Mouse (Mus musculus) intestine, embryonic 16.5 days (tissue): ENCODE measurements around the gene Fam178b. TPM values are rescaled to one million over a fixed set of nuclear protein-coding genes. Genes with fewer than 3 reads are reported as not detected.
A peak's percentile ranks its signal among the peaks of the same experiment; 100 is the strongest.

Experiments
- ATAC-seq: fragments of 200-750 bp; cut with Nextera tagmentation; 2 replicates; pipeline ENCODE4 v1.8.0; 2017; ENCODE audit warnings: moderate TSS enrichment, moderate library complexity
- H3K27ac ChIP-seq: fragments of 300-500 bp; sonication (generic); 2 replicates; pipeline ENCODE4 v1.5.1; 2014; ENCODE audit warnings: mild to moderate bottlenecking, low read length
- H3K27me3 ChIP-seq: fragments of 300-500 bp; sonication (generic); replicated peaks from 2 replicates; pipeline ENCODE4 v1.6.1; 2014; ENCODE audit warnings: low read length, control low read depth, mixed read lengths; ENCODE audit not compliant: control insufficient read depth, insufficient read depth
- H3K36me3 ChIP-seq: fragments of 300-500 bp; sonication (generic); 2 replicates; pipeline ENCODE4 v1.6.1; 2014; ENCODE audit warnings: low read length, control low read depth; ENCODE audit not compliant: control insufficient read depth, insufficient read depth
- H3K4me1 ChIP-seq: fragments of 300-500 bp; sonication (generic); 2 replicates; pipeline ENCODE4 v1.6.1; 2014; ENCODE audit warnings: low read length, control low read depth, mixed read lengths; ENCODE audit not compliant: control insufficient read depth, insufficient read depth
- H3K4me2 ChIP-seq: fragments of 300-500 bp; sonication (generic); 2 replicates; pipeline ENCODE4 v1.6.1; 2014; ENCODE audit warnings: low read depth, low read length, control low read depth
- H3K4me3 ChIP-seq: fragments of 300-500 bp; sonication (generic); 2 replicates; pipeline ENCODE4 v1.5.1; 2014; ENCODE audit warnings: mild to moderate bottlenecking, low read length
- H3K9ac ChIP-seq: fragments of 300-500 bp; sonication (generic); 2 replicates; pipeline ENCODE4 v1.6.1; 2014; ENCODE audit warnings: low read depth, low read length
- H3K9me3 ChIP-seq: fragments of 300-500 bp; sonication (generic); 2 replicates; pipeline ENCODE4 v1.6.1; 2016; ENCODE audit warnings: low read length, control low read depth; ENCODE audit not compliant: control insufficient read depth
- WGBS: fragments of 180-500 bp; shearing (Covaris S2); extraction: QIAGEN DNeasy Blood & Tissue Kit; methylation state at CpG from one replicate; pipeline ENCODE4 v1.1.7; 2014; 5-methylcytosine and 5-hydroxymethylcytosine counted together
- polyA plus RNA-seq: library from polyadenylated mRNA; unstranded; fragments of >200 nt; fragmentation: Nextera tagmentation; extraction: Ambion mirVana; gene quantifications from 2 replicates; pipeline ENCODE4 v1.2.1, GENCODE M21; 2015

The Fam178b gene
- polyA plus RNA-seq, 1 experiment from 2014 or later: 0.54 TPM

GRCm38 (mm10) chr1:36559256-36559655 lies 123.7 kb downstream of the Fam178b start:
- Histone ChIP-seq H3K27ac (no peak overlapping the region), H3K9ac (no peak overlapping the region), H3K4me2 (peak overlapping the region; percentile 86; the same call in 1 of the 2 replicates), H3K4me3 (peak overlapping the region; percentile 89; the same call in 1 of the 2 replicates), H3K4me1 (peaks cover 34% of the 10 kb centered on the region), H3K9me3 (no peaks in the 10 kb centered on the region), H3K27me3 (no peaks in the 10 kb centered on the region), H3K36me3 (no peaks in the 10 kb centered on the region)
- ATAC-seq: no peak
- 37% methylated on average over 4 of the region's 4 CpGs for WGBS

DNA sequence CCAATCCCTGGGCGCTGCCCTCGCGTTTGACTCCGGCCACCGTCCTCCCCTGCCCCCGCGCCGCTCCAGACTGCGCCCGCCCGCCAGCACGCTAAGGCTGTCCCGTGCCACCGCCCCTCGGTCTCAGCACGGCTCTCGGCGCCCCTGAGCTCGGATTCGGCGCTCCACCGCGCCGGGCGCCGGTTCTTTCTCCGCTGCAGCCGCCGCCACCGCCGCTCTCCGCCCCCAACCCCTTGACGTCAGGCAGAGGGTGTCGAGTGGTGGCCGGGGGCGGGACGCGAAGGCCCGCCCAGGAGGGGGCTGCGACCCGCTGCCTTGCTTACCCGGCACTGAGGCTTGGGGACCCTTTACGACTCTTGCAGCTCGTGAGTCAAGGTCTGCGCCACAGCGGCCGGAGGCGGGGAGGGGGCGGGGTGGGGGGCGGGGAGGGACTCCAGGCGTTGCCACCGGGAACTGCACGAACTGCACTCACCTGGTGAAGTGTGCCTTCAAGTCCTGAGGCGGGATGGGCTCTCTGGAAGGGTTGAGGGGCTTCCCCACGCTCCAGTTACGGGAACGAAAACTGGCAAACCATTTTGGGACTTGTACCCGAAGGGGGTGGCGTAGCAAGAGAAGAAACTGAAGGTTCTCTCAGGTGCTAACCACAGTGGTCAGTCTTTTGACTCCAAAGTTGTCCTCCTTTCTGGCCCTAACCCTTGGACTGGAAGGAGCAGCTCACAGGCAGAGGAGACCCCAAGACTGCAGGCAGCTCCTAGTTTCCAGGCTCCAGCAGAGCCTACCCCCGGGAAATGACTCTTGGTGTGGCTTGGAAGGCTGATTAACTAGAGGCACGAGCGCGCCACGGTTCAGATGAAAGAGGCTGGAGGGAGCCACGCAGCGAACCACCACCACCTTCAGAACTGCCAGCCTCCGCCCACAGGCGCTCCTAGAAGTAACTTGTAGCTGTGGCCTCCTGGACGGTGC lies 124.7 kb downstream of the Fam178b start, which contains the start of gene Sema4c:
Gene Sema4c (minus strand): TSS at position 319 of the 963 bp plus-strand sequence.
- H3K27me3 ChIP-seq: no peaks in the 10 kb centered on the region
- H3K9ac ChIP-seq: peak within 1 kb of the TSS; percentile 94
- peak within 1 kb of the TSS; percentile 89 for H3K4me3 ChIP-seq
- peak within 1 kb of the TSS; percentile 98 for H3K27ac ChIP-seq
- WGBS: 2% methylated on average over 65 of the region's 69 CpGs
- peak; percentile 57 for ATAC-seq
- H3K4me1 ChIP-seq: peaks cover 40% of the 10 kb centered on the region
- peaks cover 9% of the 10 kb centered on the region for H3K36me3 ChIP-seq
- H3K4me2 ChIP-seq: peak within 1 kb of the TSS; percentile 86
- no peaks in the 10 kb centered on the region for H3K9me3 ChIP-seq

DNA sequence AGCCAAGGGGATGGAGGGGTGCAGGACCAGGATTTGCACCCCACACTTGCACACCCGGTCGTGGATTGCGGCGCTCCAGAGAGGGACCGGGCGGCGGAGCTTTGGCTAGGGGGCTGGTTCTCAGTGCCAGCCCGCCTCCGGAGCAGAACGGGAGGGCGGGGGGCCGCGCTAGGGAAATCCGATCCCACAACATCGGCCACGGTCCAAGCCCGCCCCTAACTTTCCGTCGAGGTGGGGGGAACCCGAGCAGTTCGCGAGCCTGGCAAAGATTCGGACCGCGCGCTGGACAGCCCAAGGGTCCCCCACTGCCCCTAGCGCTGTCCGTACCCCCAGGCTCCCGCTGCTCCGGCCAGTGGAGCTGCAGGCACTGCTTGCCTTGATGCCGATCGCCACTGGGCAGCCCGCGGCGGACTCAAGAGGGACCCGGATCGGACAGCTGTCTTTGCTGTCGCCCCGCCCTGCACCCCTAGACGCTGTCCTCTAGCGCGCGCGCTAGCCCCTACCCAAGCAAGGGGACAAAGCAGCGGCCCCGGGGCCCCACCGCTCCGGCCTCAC lies 125.4 kb downstream of the Fam178b start:
- no peaks in the 10 kb centered on the region for H3K27me3 ChIP-seq
- H3K4me2 ChIP-seq: peak overlapping the region; percentile 86
- under 1% methylated on average over 48 of the region's 48 CpGs for WGBS
- H3K9ac ChIP-seq: peak overlapping the region; percentile 94
- peak; percentile 76 for ATAC-seq
- no peaks in the 10 kb centered on the region for H3K9me3 ChIP-seq
- peak overlapping the region; percentile 89 for H3K4me3 ChIP-seq
- peaks cover 34% of the 10 kb centered on the region for H3K4me1 ChIP-seq
- peaks cover 15% of the 10 kb centered on the region for H3K36me3 ChIP-seq
- peak overlapping the region; percentile 98 for H3K27ac ChIP-seq

GRCm38 (mm10) chr1:36556553-36557456 lies 126.2 kb downstream of the Fam178b start:
- peaks cover 34% of the 10 kb centered on the region for H3K4me1 ChIP-seq
- peak; percentile 75 for ATAC-seq

GRCm38 (mm10) chr1:36555798-36556395 lies 127.1 kb downstream of the Fam178b start:
- WGBS: 6% methylated on average over 8 of the region's 8 CpGs
- ATAC-seq: no peak
- peak overlapping the region; percentile 98 for H3K27ac ChIP-seq
- no peaks in the 10 kb centered on the region for H3K27me3 ChIP-seq
- no peaks in the 10 kb centered on the region for H3K9me3 ChIP-seq
- peak overlapping the region; percentile 86 for H3K4me2 ChIP-seq
- peak overlapping the region; percentile 94 for H3K9ac ChIP-seq
- H3K4me3 ChIP-seq: peak overlapping the region; percentile 89
- H3K36me3 ChIP-seq: peaks cover 22% of the 10 kb centered on the region
- peaks cover 34% of the 10 kb centered on the region for H3K4me1 ChIP-seq

More at GRCm38 (mm10) chr1:36556553-36557456, 126.2 kb downstream of the Fam178b start:
- peaks cover 21% of the 10 kb centered on the region for H3K36me3 ChIP-seq
- H3K4me2 ChIP-seq: peak overlapping the region; percentile 86
- H3K27ac ChIP-seq: peak overlapping the region; percentile 98
- peak overlapping the region; percentile 94 for H3K9ac ChIP-seq
- H3K9me3 ChIP-seq: no peaks in the 10 kb centered on the region
- under 1% methylated on average over 52 of the region's 52 CpGs for WGBS
- H3K27me3 ChIP-seq: no peaks in the 10 kb centered on the region
- H3K4me3 ChIP-seq: peak overlapping the region; percentile 89

DNA sequence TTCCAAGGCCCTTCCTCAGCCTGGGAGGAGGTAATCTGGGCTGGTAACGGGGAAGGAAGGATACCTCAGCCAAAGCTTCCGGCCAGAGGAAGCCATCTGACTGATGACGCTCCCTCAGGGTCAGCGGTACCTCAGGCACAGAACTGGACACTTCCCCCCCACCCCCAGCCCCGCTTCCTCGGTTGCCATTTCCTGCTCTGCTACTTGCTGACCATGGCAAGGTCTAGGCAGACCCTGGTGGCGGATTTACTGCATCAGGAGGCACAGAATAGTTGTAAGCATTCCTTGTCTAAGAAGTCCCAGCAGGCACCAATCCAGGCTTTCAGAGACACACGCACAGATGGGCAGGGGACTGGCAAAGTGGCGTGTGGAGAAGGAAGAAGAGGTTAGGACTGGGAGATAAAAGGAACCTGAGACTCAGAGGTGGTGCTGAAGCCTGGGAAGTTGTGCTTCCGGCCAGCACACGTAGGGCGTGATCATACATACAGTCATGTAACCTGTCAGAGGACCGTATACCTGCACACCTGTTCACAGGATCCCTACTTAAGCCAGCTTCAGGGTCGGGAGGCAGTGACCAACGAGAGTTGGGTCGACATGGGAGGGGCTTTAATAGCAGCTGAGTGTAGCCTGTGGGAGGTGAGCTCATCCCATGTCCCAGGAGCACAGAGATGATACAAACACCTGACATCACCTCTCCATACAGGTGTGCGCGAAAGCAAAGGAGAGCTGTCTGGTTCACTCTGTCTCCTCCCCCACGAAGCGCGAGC lies 128.2 kb downstream of the Fam178b start:
- peaks cover 26% of the 10 kb centered on the region for H3K36me3 ChIP-seq
- peak overlapping the region; percentile 94; the same call in 1 of the 2 replicates for H3K9ac ChIP-seq
- ATAC-seq: no peak

GRCm38 (mm10) chr1:36552506-36552905 lies 130.5 kb downstream of the Fam178b start:
- H3K27me3 ChIP-seq: no peaks in the 10 kb centered on the region
- H3K9ac ChIP-seq: no peak overlapping the region
- WGBS: 82% methylated on average over 16 of the region's 16 CpGs
- H3K4me2 ChIP-seq: no peak overlapping the region
- peaks cover 36% of the 10 kb centered on the region for H3K36me3 ChIP-seq
- ATAC-seq: no peak
- no peak overlapping the region for H3K4me3 ChIP-seq
- H3K9me3 ChIP-seq: no peaks in the 10 kb centered on the region
- no peak overlapping the region for H3K27ac ChIP-seq
- peaks cover 39% of the 10 kb centered on the region for H3K4me1 ChIP-seq

More for the DNA sequence above, 128.2 kb downstream of the Fam178b start:
- 69% methylated on average over 21 of the region's 21 CpGs for WGBS
- Histone ChIP-seq H3K9me3 (no peaks in the 10 kb centered on the region), H3K4me2 (peak overlapping the region; percentile 86; the same call in 1 of the 2 replicates), H3K4me3 (peak overlapping the region; percentile 89), H3K27me3 (no peaks in the 10 kb centered on the region), H3K4me1 (peaks cover 34% of the 10 kb centered on the region), H3K27ac (peak overlapping the region; percentile 42; the same call in 1 of the 2 replicates)

GRCm38 (mm10) chr1:36551904-36552303 lies 131.1 kb downstream of the Fam178b start:
- no peak overlapping the region for H3K9ac ChIP-seq
- no peak overlapping the region for H3K27ac ChIP-seq
- peaks cover 36% of the 10 kb centered on the region for H3K36me3 ChIP-seq
- 88% methylated on average over 17 of the region's 17 CpGs for WGBS
- no peaks in the 10 kb centered on the region for H3K27me3 ChIP-seq
- H3K4me3 ChIP-seq: no peak overlapping the region
- no peak for ATAC-seq
- H3K4me1 ChIP-seq: peaks cover 41% of the 10 kb centered on the region
- no peak overlapping the region for H3K4me2 ChIP-seq
- H3K9me3 ChIP-seq: no peaks in the 10 kb centered on the region
